Mouse (Mus musculus): Measurements from ENCODE around the gene Fam160a1.

Gene Fam160a1

GRCm38 (mm10) chr3:85679960-85680359, 137.1 kb downstream of the Fam160a1 start:
- no peak for DNase-seq (ENCODE audit: low spot score in 2 of 2)

GRCm38 (mm10) chr3:85679312-85679933, 137.7 kb downstream of the Fam160a1 start:
- no peak for DNase-seq (ENCODE audit: low spot score in 2 of 2)

DNA sequence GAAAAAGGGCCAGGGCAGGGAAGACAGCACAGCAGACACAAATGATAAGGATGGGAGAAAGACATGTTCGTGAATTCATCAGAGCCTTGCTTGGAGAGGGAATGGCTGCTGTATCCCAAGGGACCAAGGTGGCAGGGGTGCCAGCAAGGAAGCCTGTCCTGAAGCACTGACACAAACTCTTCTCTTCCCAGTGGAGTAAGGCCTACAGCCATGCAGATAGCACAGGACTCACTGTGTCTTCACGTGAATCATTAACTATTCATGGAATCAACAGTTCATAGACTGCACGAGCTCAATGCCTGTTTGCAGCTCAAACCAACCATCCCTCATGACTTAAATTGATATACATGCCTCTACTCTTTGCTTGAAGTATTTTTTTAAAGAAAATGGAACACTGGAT, 139.1 kb downstream of the Fam160a1 start:
- DNase-seq (ENCODE audit: low spot score in 2 of 2), result no peak

DNA sequence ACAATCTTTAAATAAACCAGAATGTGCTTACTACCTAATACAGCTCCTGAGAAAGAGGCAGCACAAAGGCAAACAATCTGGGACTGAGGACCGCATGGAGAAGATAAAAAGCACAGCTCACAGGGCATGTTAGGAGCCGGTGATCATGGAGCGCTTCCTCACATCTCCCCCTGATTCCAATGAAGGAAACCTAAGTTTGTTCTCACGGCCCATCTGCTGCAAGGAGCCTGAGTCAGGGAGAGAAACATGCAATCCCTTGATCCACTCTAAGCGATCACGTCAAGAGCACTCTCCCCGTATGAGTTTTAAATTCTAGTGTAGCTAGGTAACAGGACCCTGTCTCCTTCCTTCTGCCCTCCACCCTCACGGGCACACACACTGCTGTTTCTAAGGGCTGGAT, 140.0 kb downstream of the Fam160a1 start:
- DNase-seq (ENCODE audit: low spot score in 2 of 2), result no peak

- no peak for DNase-seq (ENCODE audit: low spot score in 2 of 2)
Measured at GRCm38 (mm10) chr3:85669844-85670243, 147.2 kb downstream of the Fam160a1 start.

DNA sequence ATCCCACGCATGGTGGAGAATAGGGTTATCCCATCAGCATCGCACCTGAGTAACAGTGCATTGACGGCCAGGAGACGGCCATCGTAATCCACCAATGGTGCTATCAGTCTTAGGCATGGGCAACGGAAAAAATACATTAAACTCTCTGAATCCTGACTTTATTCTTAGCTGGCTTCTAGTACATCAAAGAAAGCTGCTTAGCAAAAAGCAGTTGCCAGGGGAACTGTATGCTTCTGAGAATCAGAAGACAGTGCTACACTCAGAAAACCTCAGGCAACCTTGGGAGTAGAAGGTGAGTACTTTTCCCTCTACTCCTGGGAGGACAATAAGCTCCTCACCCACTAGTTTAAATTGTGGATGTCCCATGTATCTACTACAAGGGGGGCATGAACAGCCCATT, 149.4 kb downstream of the Fam160a1 start:
- DNase-seq (ENCODE audit: low spot score in 2 of 2), result no peak

DNA sequence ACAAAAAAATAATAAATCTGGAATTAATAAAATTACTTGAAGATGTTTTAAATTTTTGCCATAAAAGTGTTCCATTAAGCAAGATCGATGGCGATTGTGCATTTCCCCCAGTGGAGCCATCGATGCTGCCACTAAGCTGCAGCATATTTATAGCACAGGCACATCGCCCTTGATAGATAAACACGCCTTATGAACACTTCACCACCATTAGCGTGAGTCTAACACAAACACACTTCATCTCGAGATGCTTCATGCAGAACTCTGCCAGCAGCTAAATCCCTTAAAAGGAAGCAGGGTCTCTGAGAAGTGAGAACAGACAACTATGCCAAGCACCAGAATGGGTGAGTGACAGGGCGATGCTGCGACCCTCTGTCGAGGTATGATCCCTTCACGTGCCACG, 150.4 kb downstream of the Fam160a1 start:
- DNase-seq (ENCODE audit: low spot score in 2 of 2), result no peak

DNA sequence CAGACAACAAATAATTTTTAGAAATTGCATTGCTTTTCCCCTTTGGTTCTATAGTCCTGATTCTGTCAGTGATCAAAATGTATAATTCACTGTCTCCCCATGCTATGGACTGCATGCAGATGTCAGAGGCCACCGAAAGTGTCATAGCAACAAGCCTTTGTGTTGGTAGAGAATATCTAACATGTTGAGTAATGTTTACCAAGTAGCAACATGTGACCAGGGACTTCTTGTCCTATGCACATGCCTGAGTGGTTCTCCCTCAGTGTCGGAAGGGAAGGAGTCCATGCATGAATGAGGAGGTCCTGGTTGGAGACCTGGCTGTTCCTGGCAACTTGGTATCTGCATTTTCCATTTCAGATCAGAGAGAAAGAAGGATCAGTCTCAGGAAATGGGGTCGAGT, 150.9 kb downstream of the Fam160a1 start:
- no peak for DNase-seq (ENCODE audit: low spot score in 2 of 2)

DNA sequence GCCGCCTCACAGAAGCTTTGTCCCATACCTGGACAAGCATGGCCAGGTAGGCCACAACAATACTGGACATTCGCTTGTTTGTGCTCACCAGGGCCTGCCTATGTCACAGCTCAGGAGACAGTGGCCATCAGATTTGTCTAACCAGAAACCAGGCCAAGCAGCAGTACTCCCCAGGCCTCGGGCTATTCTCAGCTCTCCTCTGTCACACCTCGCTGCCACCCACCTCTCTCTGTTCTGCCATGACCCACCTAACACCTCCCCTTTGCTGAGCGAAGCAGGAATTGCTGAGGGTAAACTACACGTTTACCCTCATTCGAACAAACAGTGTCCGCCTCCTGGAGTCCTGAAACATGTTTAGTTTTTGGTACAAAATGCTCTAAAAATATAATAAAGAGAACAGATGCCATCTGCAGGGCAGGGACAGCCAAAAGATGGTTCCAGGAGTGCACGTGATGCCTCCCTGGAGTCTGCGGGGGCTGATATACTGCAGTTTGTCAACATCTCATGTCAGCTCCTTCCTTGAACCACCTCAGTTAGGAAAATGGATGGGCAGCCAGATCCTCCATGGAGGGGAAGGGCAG, 152.4 kb downstream of the Fam160a1 start:
- DNase-seq (ENCODE audit: low spot score in 2 of 2), result no peak

DNA sequence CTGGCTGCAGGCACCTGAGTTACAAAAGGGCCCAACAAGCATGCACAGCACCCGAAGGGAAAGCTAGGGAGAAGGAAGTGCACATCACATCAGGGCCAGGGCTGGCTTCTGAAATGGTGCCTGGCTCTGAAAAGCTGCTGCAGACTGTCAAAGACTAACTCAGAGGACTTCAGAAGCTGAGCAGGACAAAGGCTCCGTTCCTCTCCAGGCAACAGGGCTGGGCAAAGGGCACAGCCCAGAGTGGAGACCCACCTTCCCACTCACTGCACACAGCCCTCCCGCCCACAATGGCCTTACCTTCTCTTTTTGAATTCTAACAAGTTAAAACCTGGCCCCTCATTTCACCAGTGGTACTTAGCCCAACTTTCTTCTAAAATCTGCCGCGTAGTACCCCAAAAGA, 153.3 kb downstream of the Fam160a1 start:
- no peak for DNase-seq (ENCODE audit: low spot score in 2 of 2)

- no peak for DNase-seq (ENCODE audit: low spot score in 2 of 2)
Measured at GRCm38 (mm10) chr3:85661926-85662813, 154.9 kb downstream of the Fam160a1 start.

- no peak for DNase-seq (ENCODE audit: low spot score in 2 of 2)
Measured at GRCm38 (mm10) chr3:85659681-85660080, 157.4 kb downstream of the Fam160a1 start.

DNA sequence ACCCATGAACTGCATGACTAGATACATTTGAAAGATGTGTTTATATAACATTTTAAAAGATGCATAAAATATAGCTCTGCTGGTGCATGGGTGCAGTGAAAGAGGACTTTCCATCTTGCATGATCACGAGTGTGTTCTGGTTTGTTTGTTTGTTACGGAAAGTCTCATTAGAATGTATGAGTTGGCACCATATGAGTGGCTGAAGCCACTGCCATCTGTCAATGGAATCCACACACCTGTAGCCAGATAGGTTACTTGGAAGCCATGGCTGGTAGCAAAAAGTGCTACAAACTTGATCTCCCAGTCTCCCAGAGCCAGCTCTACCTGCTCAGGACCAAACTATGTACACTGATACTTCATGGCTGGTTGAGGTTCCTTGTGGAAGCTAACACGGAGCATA, 161.6 kb downstream of the Fam160a1 start:
- DNase-seq (ENCODE audit: low spot score in 2 of 2), result no peak

- DNase-seq (ENCODE audit: low spot score in 2 of 2), result no peak
Measured at GRCm38 (mm10) chr3:85652727-85653665, 164.1 kb downstream of the Fam160a1 start.

- no peak for DNase-seq (ENCODE audit: low spot score in 2 of 2)
Measured at GRCm38 (mm10) chr3:85649176-85649575, 167.9 kb downstream of the Fam160a1 start.

DNA sequence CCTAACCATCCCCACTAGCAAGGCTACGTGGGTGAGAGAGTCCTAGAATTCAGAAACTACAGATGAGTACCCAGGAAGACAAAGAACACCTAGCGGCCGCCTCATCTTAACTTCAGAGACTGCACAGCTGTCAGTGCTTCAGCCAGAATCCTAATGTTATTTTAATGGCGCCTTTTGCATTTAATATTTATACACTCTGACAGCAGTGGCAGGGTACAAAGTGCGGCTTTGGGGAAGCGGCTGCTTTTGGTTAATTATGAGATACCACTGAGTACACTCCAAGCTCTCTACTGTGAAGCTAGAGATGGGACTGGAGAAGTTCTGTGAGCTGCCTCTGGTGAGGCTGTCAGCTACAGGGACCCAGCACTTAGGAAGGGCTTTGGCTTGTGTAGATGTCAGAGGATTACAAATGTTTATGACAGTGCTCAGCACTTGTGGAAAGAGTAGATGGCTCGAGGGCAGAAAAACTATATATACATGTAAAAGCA, 171.5 kb downstream of the Fam160a1 start:
- DNase-seq (ENCODE audit: low spot score in 2 of 2), result no peak

DNA sequence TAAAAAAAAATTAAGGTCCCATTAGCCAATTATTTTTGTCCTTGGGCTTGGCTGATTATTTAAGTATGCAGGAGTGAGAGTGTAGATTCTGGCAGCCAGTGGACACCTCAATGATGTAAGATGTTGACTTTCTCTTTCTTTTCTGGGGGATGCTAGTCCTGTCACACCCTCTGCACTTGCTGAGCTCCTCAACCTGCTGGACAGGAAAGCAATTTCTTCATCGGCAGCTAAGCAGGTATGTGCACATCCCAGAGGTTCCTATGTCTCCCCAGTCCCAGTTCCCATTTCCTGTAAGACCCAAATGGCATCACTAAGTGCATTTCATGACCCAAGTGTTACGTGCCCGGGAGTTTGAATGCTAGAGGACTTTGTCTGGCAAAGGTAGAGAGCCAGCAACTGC, 172.3 kb downstream of the Fam160a1 start:
- DNase-seq (ENCODE audit: low spot score in 2 of 2), result no peak

DNA sequence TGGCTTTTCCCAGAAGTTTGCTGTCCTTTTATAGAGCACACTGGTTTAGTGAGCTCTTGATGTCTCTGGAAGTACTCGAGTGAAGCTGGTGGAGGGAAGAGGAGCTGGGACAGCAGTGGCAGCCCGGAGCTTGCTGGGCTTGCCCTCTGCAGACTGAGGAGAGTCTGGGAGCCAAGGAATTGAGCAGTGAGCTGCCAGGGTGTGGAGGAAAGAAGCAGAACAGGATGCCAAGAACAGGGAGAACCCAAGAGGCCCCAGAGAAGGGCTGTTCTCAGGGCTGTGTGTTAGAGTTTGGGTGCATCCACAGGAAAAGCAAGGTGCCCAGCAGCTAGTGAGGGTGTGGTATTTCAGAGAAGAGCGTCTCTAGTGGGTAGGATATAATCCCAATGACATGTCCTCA, 175.3 kb downstream of the Fam160a1 start:
- no peak for DNase-seq (ENCODE audit: low spot score in 2 of 2)

- DNase-seq (ENCODE audit: low spot score in 2 of 2), result no peak
Measured at GRCm38 (mm10) chr3:85636716-85637447, 180.2 kb downstream of the Fam160a1 start.

- DNase-seq (ENCODE audit: low spot score in 2 of 2), result no peak
Measured at GRCm38 (mm10) chr3:85635591-85635990, 181.5 kb downstream of the Fam160a1 start.

DNA sequence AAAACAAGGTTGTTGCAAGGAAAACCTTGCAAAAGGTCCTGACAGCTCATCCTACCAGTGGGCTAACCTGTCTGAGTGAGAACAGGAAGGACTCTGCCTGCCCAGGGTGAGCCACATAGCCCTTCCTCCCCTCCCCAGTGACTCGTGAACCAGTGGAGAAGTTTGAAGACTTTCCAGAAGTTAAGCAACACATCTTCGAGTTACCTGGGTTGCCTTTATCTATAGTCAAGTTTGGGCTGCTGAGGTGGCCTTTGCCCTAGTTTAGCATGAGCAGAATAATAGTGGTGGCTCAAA, 182.0 kb downstream of the Fam160a1 start:
- no peak for DNase-seq (ENCODE audit: low spot score in 2 of 2)

All from urinary bladder, postnatal 4 days (tissue).